Comparison of ENCODE assay signal across 26 mouse cellular contexts in genomic region chr1:193195169-193195810, GRCm38 (mm10). TPM values are rescaled to one million over a fixed set of nuclear protein-coding genes. Genes with fewer than 3 reads are reported as not detected.
A peak's percentile ranks its signal among the peaks of the same experiment; 100 is the strongest.
DNase-seq lines count a peak whose midpoint lies in the region; ATAC-seq lines count a peak whose summit lies in the region.
"Had no signal": no experiment of that assay in that cellular context is flagged by ENCODE, and none has a peak within 500 bp of the region (broad histone marks: within the 10 kb centered on the region; RNA-seq: fewer than 3 reads in every experiment).

No protein-coding gene starts in this region.

- no peak for ATAC-seq in midbrain, embryonic 11.5 days (ENCODE audit: low FRiP score)
- no peak for ATAC-seq in midbrain, embryonic 14.5 days (ENCODE audit: low FRiP score, low TSS enrichment)
- ATAC-seq: CD4-positive, CD25-positive, alpha-beta regulatory T cell, adult 4 months; forebrain, embryonic 13.5 days; forebrain, embryonic 16.5 days; hindbrain, embryonic 16.5 days; intestine, embryonic 15.5 days; Patski had no signal

- no peak overlapping the region for H3K4me2 ChIP-seq in midbrain, embryonic 11.5 days
- H3K4me2 ChIP-seq in midbrain, embryonic 14.5 days (ENCODE audit: low read length), result no peak overlapping the region
- H3K4me2 ChIP-seq: embryonic facial prominence, embryonic 12.5 days; embryonic facial prominence, embryonic 15.5 days; forebrain, embryonic 13.5 days; heart, embryonic 12.5 days; heart, embryonic 15.5 days; hindbrain, embryonic 13.5 days; intestine, embryonic 15.5 days had no signal

- H3K9ac ChIP-seq in midbrain, embryonic 11.5 days (ENCODE audit: low read length), result no peak overlapping the region
- H3K9ac ChIP-seq in midbrain, embryonic 14.5 days (replicated peaks; ENCODE audit: low read length), result no peak overlapping the region
- H3K9ac ChIP-seq: embryonic facial prominence, embryonic 12.5 days; embryonic facial prominence, embryonic 15.5 days; forebrain, embryonic 13.5 days; heart, embryonic 12.5 days; heart, embryonic 15.5 days; hindbrain, embryonic 13.5 days; intestine, embryonic 15.5 days had no signal

- H3K27me3 ChIP-seq in midbrain, embryonic 11.5 days (ENCODE audit: control insufficient read depth, insufficient read depth, low read length), result no peaks in the 10 kb centered on the region
- no peaks in the 10 kb centered on the region for H3K27me3 ChIP-seq in midbrain, embryonic 14.5 days (ENCODE audit: control insufficient read depth, insufficient read depth, low read length)
- H3K27me3 ChIP-seq: embryonic facial prominence, embryonic 12.5 days; embryonic facial prominence, embryonic 15.5 days; forebrain, embryonic 13.5 days; heart, embryonic 12.5 days; heart, embryonic 15.5 days; hindbrain, embryonic 13.5 days; intestine, embryonic 15.5 days; Patski had no signal

- DNase-seq in heart, adult 11 months, result peak; percentile 95
- no peak for DNase-seq in heart, adult 8-10 months (ENCODE audit: low spot score)
- DNase-seq in midbrain, embryonic 11.5 days (ENCODE audit: low spot score, missing footprints), result peak; percentile 26
- DNase-seq in midbrain, embryonic 14.5 days, result no peak
- peak; percentile 79 for DNase-seq in MN1 (ENCODE audit: low spot score)
- DNase-seq in fibroblast of lung, adult 2 months (ENCODE audit: low read depth), result peak; percentile 71
- DNase-seq in spleen, postnatal 14 days (ENCODE audit: low spot score in 2 of 2), result no peak
- DNase-seq in layer of hippocampus, adult 8-10 months (ENCODE audit: low spot score in 2 of 2), result no peak
- DNase-seq: adrenal gland, adult 8-10 months; adrenal gland, postnatal 25 days; gastrocnemius, postnatal 10 days; gastrocnemius, postnatal 36 days; heart, postnatal 36 days had no signal

- whole genome bisulfite sequencing in midbrain, embryonic 11.5 days, result 77% methylated on average over 3 of the region's 3 CpGs
- 73% methylated on average over 3 of the region's 3 CpGs for WGBS in midbrain, embryonic 14.5 days

- no peak overlapping the region for H3K27ac ChIP-seq in midbrain, embryonic 11.5 days (ENCODE audit: low read depth, low read length)
- no peak overlapping the region for H3K27ac ChIP-seq in midbrain, embryonic 14.5 days (replicated peaks; ENCODE audit: low read depth, low read length)
- H3K27ac ChIP-seq: embryonic facial prominence, embryonic 12.5 days; embryonic facial prominence, embryonic 15.5 days; forebrain, embryonic 13.5 days; heart, embryonic 15.5 days; hindbrain, embryonic 10.5 days; hindbrain, embryonic 13.5 days; intestine, embryonic 15.5 days had no signal

- no peaks in the 10 kb centered on the region for H3K9me3 ChIP-seq in midbrain, embryonic 11.5 days (ENCODE audit: control insufficient read depth, low read length)
- no peaks in the 10 kb centered on the region for H3K9me3 ChIP-seq in midbrain, embryonic 14.5 days (ENCODE audit: control insufficient read depth, low read length)
- H3K9me3 ChIP-seq: embryonic facial prominence, embryonic 12.5 days; embryonic facial prominence, embryonic 15.5 days; forebrain, embryonic 13.5 days; heart, embryonic 12.5 days; heart, embryonic 15.5 days; hindbrain, embryonic 10.5 days; hindbrain, embryonic 13.5 days; intestine, embryonic 15.5 days had no signal

- no peaks in the 10 kb centered on the region for H3K36me3 ChIP-seq in midbrain, embryonic 11.5 days (ENCODE audit: control insufficient read depth, insufficient read depth, low read length)
- H3K36me3 ChIP-seq in midbrain, embryonic 14.5 days (ENCODE audit: control insufficient read depth, insufficient read depth, low read length), result no peaks in the 10 kb centered on the region
- H3K36me3 ChIP-seq: embryonic facial prominence, embryonic 12.5 days; embryonic facial prominence, embryonic 15.5 days; heart, embryonic 12.5 days; heart, embryonic 15.5 days; hindbrain, embryonic 10.5 days; hindbrain, embryonic 13.5 days; intestine, embryonic 15.5 days had no signal

- no peak overlapping the region for H3K4me3 ChIP-seq in midbrain, embryonic 11.5 days (ENCODE audit: low read depth, low read length)
- no peak overlapping the region for H3K4me3 ChIP-seq in midbrain, embryonic 14.5 days (replicated peaks; ENCODE audit: low read depth, low read length)
- H3K4me3 ChIP-seq: embryonic facial prominence, embryonic 12.5 days; embryonic facial prominence, embryonic 15.5 days; forebrain, embryonic 13.5 days; heart, embryonic 12.5 days; heart, embryonic 15.5 days; hindbrain, embryonic 10.5 days; hindbrain, embryonic 13.5 days; intestine, embryonic 15.5 days had no signal

- H3K4me1 ChIP-seq in midbrain, embryonic 11.5 days (ENCODE audit: control insufficient read depth, insufficient read depth, low read length), result no peaks in the 10 kb centered on the region
- H3K4me1 ChIP-seq in midbrain, embryonic 14.5 days (ENCODE audit: control insufficient read depth, insufficient read depth, low read length), result no peaks in the 10 kb centered on the region
- H3K4me1 ChIP-seq: forebrain, embryonic 13.5 days; hindbrain, embryonic 10.5 days had no signal

RNA-seq across cellular contexts. Expression of gene Traf3ip3, which starts 6.2 kb away (rescaled TPM):
- total RNA-seq in heart, adult 8-10 months (2022), result 1 to 10 TPM in 2 of 4 experiments, under 1 TPM in 2; 0.63 to 1.3 (median 0.96) TPM
- 0.77 and 1.4 TPM in 2 replicates for polyA plus RNA-seq in midbrain, embryonic 11.5 days (2014; fragmentation: Nextera tagmentation; extraction: Ambion mirVana)
- polyA plus RNA-seq in midbrain, embryonic 14.5 days (2014; fragmentation: Nextera tagmentation; extraction: Ambion mirVana), result 0.32 and 1.4 TPM in 2 replicates
- 1 to 10 TPM; 1.2 to 8.0 (median 5.2) TPM for total RNA-seq in layer of hippocampus, adult 8-10 months (2022)
- polyA plus RNA-seq: Patski had no signal

RNA-seq across cellular contexts. Expression of gene Lamb3, which starts 12.2 kb away (rescaled TPM):
- total RNA-seq in heart, adult 8-10 months (2022), result 10 to 100 TPM; 10.7 to 16.0 (median 11.5) TPM
- 0.11 TPM in 1 of 2 replicates, not detected in the other for polyA plus RNA-seq in midbrain, embryonic 11.5 days (2014; fragmentation: Nextera tagmentation; extraction: Ambion mirVana)
- 0.15 and 0.30 TPM in 2 replicates for polyA plus RNA-seq in midbrain, embryonic 14.5 days (2014; fragmentation: Nextera tagmentation; extraction: Ambion mirVana)
- total RNA-seq in layer of hippocampus, adult 8-10 months (2022), result 1 to 10 TPM in 2 of 4 experiments, under 1 TPM in 2; 0.70 to 2.4 (median 1.5) TPM

RNA-seq across cellular contexts. Expression of gene A130010J15Rik, which starts 27.4 kb away (rescaled TPM):
- 1 to 10 TPM; 3.9 to 5.5 (median 4.8) TPM for total RNA-seq in heart, adult 8-10 months (2022)
- polyA plus RNA-seq in midbrain, embryonic 11.5 days (2014; fragmentation: Nextera tagmentation; extraction: Ambion mirVana), result 14.9 and 17.9 TPM in 2 replicates
- polyA plus RNA-seq in midbrain, embryonic 14.5 days (2014; fragmentation: Nextera tagmentation; extraction: Ambion mirVana), result 10.4 and 15.4 TPM in 2 replicates
- total RNA-seq in layer of hippocampus, adult 8-10 months (2022), result 1 to 10 TPM; 4.7 to 5.7 (median 5.3) TPM

RNA-seq across cellular contexts. Expression of gene Irf6, which starts 42.4 kb away (rescaled TPM):
- total RNA-seq in heart, adult 8-10 months (2022), result 1 to 10 TPM; 1.2 to 2.7 (median 1.8) TPM
- 1.5 and 2.8 TPM in 2 replicates for polyA plus RNA-seq in midbrain, embryonic 11.5 days (2014; fragmentation: Nextera tagmentation; extraction: Ambion mirVana)
- polyA plus RNA-seq in midbrain, embryonic 14.5 days (2014; fragmentation: Nextera tagmentation; extraction: Ambion mirVana), result 0.53 and 0.92 TPM in 2 replicates
- total RNA-seq in layer of hippocampus, adult 8-10 months (2022), result 1 to 10 TPM in 2 of 4 experiments, under 1 TPM in 2; 0.67 to 3.4 (median 1.00) TPM
- total RNA-seq: granulocyte monocyte progenitor cell, adult 5-6 weeks had no signal

Comparison
In these comparisons a context has a peak if more than half of its experiments do, and no peak if none do; other contexts are left out.
1. DNase-seq: peak in heart, adult 11 months (single experiment), midbrain, embryonic 11.5 days (single experiment), MN1 (single experiment) and fibroblast of lung, adult 2 months (single experiment); none in heart, adult 8-10 months (single experiment), midbrain, embryonic 14.5 days (single experiment), spleen, postnatal 14 days (0 of 2) and layer of hippocampus, adult 8-10 months (0 of 2).